ENCODE assay signal across 27 mouse cellular contexts in the genomic region with DNA sequence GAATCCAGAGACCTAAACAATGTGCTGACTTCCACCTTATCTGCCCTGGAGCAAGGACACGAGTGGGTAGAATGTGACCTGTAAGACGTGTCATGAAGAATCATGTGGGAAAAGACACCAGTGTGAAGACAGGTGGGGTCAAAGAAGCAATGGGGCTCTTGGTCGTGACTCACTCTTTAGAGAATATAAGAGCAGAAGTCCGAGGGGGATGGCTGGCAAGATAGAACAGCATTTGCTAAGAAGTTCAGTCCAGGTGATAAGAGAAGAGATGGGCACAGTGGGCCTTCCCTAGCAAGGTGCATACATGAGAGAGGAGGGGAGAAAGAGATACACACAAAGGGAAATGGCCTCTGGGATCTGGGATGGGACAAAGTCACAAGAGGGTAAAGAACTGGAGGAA.
"Had no signal": no experiment of that assay in that cellular context is flagged by ENCODE, and none has a peak within 500 bp of the region (broad histone marks: within the 10 kb centered on the region; RNA-seq: fewer than 3 reads in every experiment).

No protein-coding gene starts in this region.

- H3K9me3 ChIP-seq: heart, embryonic 10.5 days; heart, embryonic 12.5 days; heart, embryonic 13.5 days; heart, embryonic 15.5 days; hindbrain, embryonic 10.5 days; hindbrain, embryonic 12.5 days; hindbrain, embryonic 13.5 days; hindbrain, embryonic 15.5 days; intestine, embryonic 15.5 days; kidney, embryonic 15.5 days had no signal

- H3K4me2 ChIP-seq: heart, embryonic 11.5 days; heart, embryonic 12.5 days; heart, embryonic 13.5 days; heart, embryonic 15.5 days; hindbrain, embryonic 12.5 days; hindbrain, embryonic 13.5 days; hindbrain, embryonic 14.5 days; hindbrain, embryonic 15.5 days; intestine, embryonic 15.5 days; kidney, embryonic 15.5 days had no signal

- ATAC-seq: hindbrain, embryonic 16.5 days; hindbrain, postnatal 0 days; inflammation-experienced regulatory T-cells, adult 6 months; intestine, embryonic 15.5 days; intestine, embryonic 16.5 days; intestine, postnatal 0 days had no signal

- DNase-seq: heart, postnatal 10 days; heart, postnatal 14 days; heart, postnatal 4 days; kidney, postnatal 10 days; kidney, postnatal 14 days; kidney, postnatal 4 days; layer of hippocampus, adult 9-11 months; layer of hippocampus, postnatal 36 days had no signal

- H3K36me3 ChIP-seq: heart, embryonic 15.5 days had no signal

- H3K4me1 ChIP-seq: hindbrain, embryonic 10.5 days had no signal

- H3K4me3 ChIP-seq: heart, embryonic 10.5 days; heart, embryonic 12.5 days; heart, embryonic 13.5 days; heart, embryonic 15.5 days; hindbrain, embryonic 10.5 days; hindbrain, embryonic 12.5 days; hindbrain, embryonic 13.5 days; hindbrain, embryonic 15.5 days; intestine, embryonic 15.5 days; kidney, embryonic 15.5 days; layer of hippocampus, adult 2 months had no signal

- H3K27me3 ChIP-seq: heart, embryonic 12.5 days; heart, embryonic 13.5 days; heart, embryonic 15.5 days; hindbrain, embryonic 12.5 days; hindbrain, embryonic 13.5 days; hindbrain, embryonic 15.5 days; intestine, embryonic 15.5 days; kidney, embryonic 15.5 days had no signal

- H3K27ac ChIP-seq: heart, embryonic 10.5 days; heart, embryonic 13.5 days; heart, embryonic 15.5 days; hindbrain, embryonic 10.5 days; hindbrain, embryonic 12.5 days; hindbrain, embryonic 13.5 days; hindbrain, embryonic 14.5 days; hindbrain, embryonic 15.5 days; hindbrain, postnatal 0 days; intestine, embryonic 15.5 days; kidney, embryonic 15.5 days; kidney, postnatal 0 days; layer of hippocampus, adult 2 months had no signal

- H3K9ac ChIP-seq: heart, embryonic 12.5 days; heart, embryonic 13.5 days; heart, embryonic 15.5 days; hindbrain, embryonic 12.5 days; hindbrain, embryonic 13.5 days; hindbrain, embryonic 14.5 days; hindbrain, embryonic 15.5 days; intestine, embryonic 15.5 days; kidney, embryonic 15.5 days had no signal
